Mouse (Mus musculus): ENCODE measurements around the gene Wfikkn2. TPM values are rescaled to one million over a fixed set of nuclear protein-coding genes. Genes with fewer than 3 reads are reported as not detected.

Wfikkn2 gene
- polyA plus RNA-seq, 1 experiment from 2014 or later, result 1.1 TPM

- no peaks in the 10 kb centered on the region for H3K27me3 ChIP-seq (ENCODE audit: control insufficient read depth, insufficient read depth, low read length)
- no peak overlapping the region for H3K4me3 ChIP-seq (ENCODE audit: low read depth, low read length)
- no peak overlapping the region for H3K27ac ChIP-seq (ENCODE audit: low read depth, low read length)
- no peak overlapping the region for H3K9ac ChIP-seq (ENCODE audit: low read depth, low read length)
- peaks cover 24% of the 10 kb centered on the region for H3K4me1 ChIP-seq (ENCODE audit: control insufficient read depth, insufficient read depth, low read length)
- H3K4me2 ChIP-seq, result no peak overlapping the region
- no peaks in the 10 kb centered on the region for H3K36me3 ChIP-seq (ENCODE audit: control insufficient read depth, insufficient read depth, low read length)
- H3K9me3 ChIP-seq (replicated peaks; ENCODE audit: control insufficient read depth, low read length), result no peaks in the 10 kb centered on the region
- WGBS (ENCODE audit: insufficient replicate concordance), result 86% methylated on average over 8 of the region's 8 CpGs
- no peak for ATAC-seq (replicated peaks; ENCODE audit: insufficient number of reproducible peaks, low FRiP score, low TSS enrichment)
These were observed 10.9 kb downstream of the Wfikkn2 start for GRCm38 (mm10) chr11:94234857-94235256.

GRCm38 (mm10) chr11:94234380-94234779 lies 11.4 kb downstream of the Wfikkn2 start:
- no peaks in the 10 kb centered on the region for H3K9me3 ChIP-seq (replicated peaks; ENCODE audit: control insufficient read depth, low read length)
- H3K27me3 ChIP-seq (ENCODE audit: control insufficient read depth, insufficient read depth, low read length), result no peaks in the 10 kb centered on the region
- no peak for ATAC-seq (replicated peaks; ENCODE audit: insufficient number of reproducible peaks, low FRiP score, low TSS enrichment)
- 75% methylated on average over 12 of the region's 12 CpGs for WGBS (ENCODE audit: insufficient replicate concordance)
- H3K4me3 ChIP-seq (ENCODE audit: low read depth, low read length), result no peak overlapping the region
- no peaks in the 10 kb centered on the region for H3K36me3 ChIP-seq (ENCODE audit: control insufficient read depth, insufficient read depth, low read length)
- no peak overlapping the region for H3K4me2 ChIP-seq
- H3K27ac ChIP-seq (ENCODE audit: low read depth, low read length), result no peak overlapping the region
- 0 out of 2 replicates have a peak overlapping the region, but pooled peaks have one; percentile 3 for H3K9ac ChIP-seq (ENCODE audit: low read depth, low read length)
- H3K4me1 ChIP-seq (ENCODE audit: control insufficient read depth, insufficient read depth, low read length), result peaks cover 28% of the 10 kb centered on the region

GRCm38 (mm10) chr11:94233405-94233804 lies 12.4 kb downstream of the Wfikkn2 start:
- WGBS (ENCODE audit: insufficient replicate concordance), result 61% methylated on average over 6 of the region's 6 CpGs
- Histone ChIP-seq H3K27ac (ENCODE audit: low read depth, low read length) (peak overlapping the region; percentile 2; the same call in 1 of the 2 replicates), H3K9me3 (replicated peaks; ENCODE audit: control insufficient read depth, low read length) (no peaks in the 10 kb centered on the region), H3K36me3 (ENCODE audit: control insufficient read depth, insufficient read depth, low read length) (no peaks in the 10 kb centered on the region), H3K9ac (ENCODE audit: low read depth, low read length) (peak overlapping the region; percentile 43; the same call in 1 of the 2 replicates), H3K4me3 (ENCODE audit: low read depth, low read length) (no peak overlapping the region), H3K27me3 (ENCODE audit: control insufficient read depth, insufficient read depth, low read length) (no peaks in the 10 kb centered on the region), H3K4me1 (ENCODE audit: control insufficient read depth, insufficient read depth, low read length) (peaks cover 28% of the 10 kb centered on the region), H3K4me2 (no peak overlapping the region)
- no peak for ATAC-seq (replicated peaks; ENCODE audit: insufficient number of reproducible peaks, low FRiP score, low TSS enrichment)

GRCm38 (mm10) chr11:94231821-94232552 lies 13.8 kb downstream of the Wfikkn2 start:
- no peak overlapping the region for H3K4me3 ChIP-seq (ENCODE audit: low read depth, low read length)
- H3K27ac ChIP-seq (ENCODE audit: low read depth, low read length), result peak overlapping the region; percentile 83
- WGBS (ENCODE audit: insufficient replicate concordance), result 59% methylated on average over 19 of the region's 19 CpGs
- H3K36me3 ChIP-seq (ENCODE audit: control insufficient read depth, insufficient read depth, low read length), result no peaks in the 10 kb centered on the region
- ATAC-seq (replicated peaks; ENCODE audit: insufficient number of reproducible peaks, low FRiP score, low TSS enrichment), result no peak
- H3K4me1 ChIP-seq (ENCODE audit: control insufficient read depth, insufficient read depth, low read length), result peaks cover 28% of the 10 kb centered on the region
- H3K4me2 ChIP-seq, result no peak overlapping the region
- H3K9ac ChIP-seq (ENCODE audit: low read depth, low read length), result 0 out of 2 replicates have a peak overlapping the region, but pooled peaks have one; percentile 22
- H3K9me3 ChIP-seq (replicated peaks; ENCODE audit: control insufficient read depth, low read length), result no peaks in the 10 kb centered on the region
- H3K27me3 ChIP-seq (ENCODE audit: control insufficient read depth, insufficient read depth, low read length), result no peaks in the 10 kb centered on the region

GRCm38 (mm10) chr11:94230244-94230643 lies 15.6 kb downstream of the Wfikkn2 start:
- H3K27me3 ChIP-seq (ENCODE audit: control insufficient read depth, insufficient read depth, low read length), result no peaks in the 10 kb centered on the region
- ATAC-seq (replicated peaks; ENCODE audit: insufficient number of reproducible peaks, low FRiP score, low TSS enrichment), result no peak
- no peaks in the 10 kb centered on the region for H3K36me3 ChIP-seq (ENCODE audit: control insufficient read depth, insufficient read depth, low read length)
- 23% methylated on average over 8 of the region's 8 CpGs for WGBS (ENCODE audit: insufficient replicate concordance)
- H3K4me2 ChIP-seq, result no peak overlapping the region
- peak overlapping the region; percentile 54 for H3K27ac ChIP-seq (ENCODE audit: low read depth, low read length)
- 0 out of 2 replicates have a peak overlapping the region, but pooled peaks have one; percentile 16 for H3K9ac ChIP-seq (ENCODE audit: low read depth, low read length)
- H3K4me3 ChIP-seq (ENCODE audit: low read depth, low read length), result no peak overlapping the region
- H3K9me3 ChIP-seq (replicated peaks; ENCODE audit: control insufficient read depth, low read length), result no peaks in the 10 kb centered on the region
- peaks cover 28% of the 10 kb centered on the region for H3K4me1 ChIP-seq (ENCODE audit: control insufficient read depth, insufficient read depth, low read length)

- 70% methylated on average over 5 of the region's 5 CpGs for WGBS (ENCODE audit: insufficient replicate concordance)
- Histone ChIP-seq H3K9ac (ENCODE audit: low read depth, low read length) (no peak overlapping the region), H3K27ac (ENCODE audit: low read depth, low read length) (peak overlapping the region; percentile 54)
These were observed 16.4 kb downstream of the Wfikkn2 start for GRCm38 (mm10) chr11:94229207-94229960.

GRCm38 (mm10) chr11:94228416-94228815 lies 17.4 kb downstream of the Wfikkn2 start:
- Histone ChIP-seq H3K27ac (ENCODE audit: low read depth, low read length) (no peak overlapping the region), H3K27me3 (ENCODE audit: control insufficient read depth, insufficient read depth, low read length) (no peaks in the 10 kb centered on the region), H3K36me3 (ENCODE audit: control insufficient read depth, insufficient read depth, low read length) (no peaks in the 10 kb centered on the region), H3K4me3 (ENCODE audit: low read depth, low read length) (no peak overlapping the region), H3K4me2 (no peak overlapping the region), H3K9ac (ENCODE audit: low read depth, low read length) (no peak overlapping the region), H3K4me1 (ENCODE audit: control insufficient read depth, insufficient read depth, low read length) (peaks cover 28% of the 10 kb centered on the region), H3K9me3 (replicated peaks; ENCODE audit: control insufficient read depth, low read length) (no peaks in the 10 kb centered on the region)
- no peak for ATAC-seq (replicated peaks; ENCODE audit: insufficient number of reproducible peaks, low FRiP score, low TSS enrichment)
- 62% methylated on average over 9 of the region's 9 CpGs for WGBS (ENCODE audit: insufficient replicate concordance)

More at GRCm38 (mm10) chr11:94229207-94229960, 16.4 kb downstream of the Wfikkn2 start:
- peaks cover 28% of the 10 kb centered on the region for H3K4me1 ChIP-seq (ENCODE audit: control insufficient read depth, insufficient read depth, low read length)
- H3K9me3 ChIP-seq (replicated peaks; ENCODE audit: control insufficient read depth, low read length), result no peaks in the 10 kb centered on the region
- no peak for ATAC-seq (replicated peaks; ENCODE audit: insufficient number of reproducible peaks, low FRiP score, low TSS enrichment)
- no peaks in the 10 kb centered on the region for H3K27me3 ChIP-seq (ENCODE audit: control insufficient read depth, insufficient read depth, low read length)
- H3K4me2 ChIP-seq, result no peak overlapping the region
- no peaks in the 10 kb centered on the region for H3K36me3 ChIP-seq (ENCODE audit: control insufficient read depth, insufficient read depth, low read length)
- no peak overlapping the region for H3K4me3 ChIP-seq (ENCODE audit: low read depth, low read length)

GRCm38 (mm10) chr11:94225985-94226384 lies 19.8 kb downstream of the Wfikkn2 start:
- H3K4me2 ChIP-seq, result 0 out of 2 replicates have a peak overlapping the region, but pooled peaks have one; percentile 19
- 30% methylated on average over 7 of the region's 7 CpGs for WGBS (ENCODE audit: insufficient replicate concordance)
- no peak overlapping the region; the same call in 1 of the 2 replicates for H3K9ac ChIP-seq (ENCODE audit: low read depth, low read length)
- H3K27me3 ChIP-seq (ENCODE audit: control insufficient read depth, insufficient read depth, low read length), result no peaks in the 10 kb centered on the region
- no peak overlapping the region for H3K27ac ChIP-seq (ENCODE audit: low read depth, low read length)
- H3K9me3 ChIP-seq (replicated peaks; ENCODE audit: control insufficient read depth, low read length), result no peaks in the 10 kb centered on the region
- no peaks in the 10 kb centered on the region for H3K36me3 ChIP-seq (ENCODE audit: control insufficient read depth, insufficient read depth, low read length)
- peak; percentile 39; the same call in 1 of the 2 replicates for ATAC-seq (replicated peaks; ENCODE audit: insufficient number of reproducible peaks, low FRiP score, low TSS enrichment)
- peaks cover 13% of the 10 kb centered on the region for H3K4me1 ChIP-seq (ENCODE audit: control insufficient read depth, insufficient read depth, low read length)
- H3K4me3 ChIP-seq (ENCODE audit: low read depth, low read length), result no peak overlapping the region

Data from heart, embryonic 11.5 days (tissue).